Mouse (Mus musculus) hindbrain, embryonic 11.5 days (tissue): ENCODE data around the gene Sh3bgrl2. TPM values are rescaled to one million over a fixed set of nuclear protein-coding genes. Genes with fewer than 3 reads are reported as not detected.
"Not testable (repeated sequence)": the region's sequence is repeated elsewhere in the genome, so short reads cannot be mapped to it uniquely, and the experiment has no call there.

ENCODE experiments used
- ATAC-seq: fragments of 200-750 bp; cut with Nextera tagmentation; 2 replicates; pipeline ENCODE4 v1.8.0; 2017; ENCODE audit warnings: mild to moderate bottlenecking, moderate TSS enrichment, moderate library complexity; ENCODE audit not compliant: low FRiP score
- DNase-seq: peaks from one replicate; pipeline ENCODE4 v3.0.0-alpha.2; 2015; ENCODE audit warnings: low spot score
- H3K27ac ChIP-seq: fragments of 300-500 bp; sonication (generic); 2 replicates; pipeline ENCODE4 v1.5.1; 2014; ENCODE audit warnings: mild to moderate bottlenecking, low read depth, low read length
- H3K27me3 ChIP-seq: fragments of 300-500 bp; sonication (generic); 2 replicates; pipeline ENCODE4 v1.6.1; 2014; ENCODE audit warnings: mild to moderate bottlenecking, low read length, moderate library complexity, mixed read lengths; ENCODE audit not compliant: control insufficient read depth, insufficient read depth
- H3K36me3 ChIP-seq: fragments of 300-500 bp; sonication (generic); 2 replicates; pipeline ENCODE4 v1.6.1; 2014; ENCODE audit warnings: mild to moderate bottlenecking, low read length, moderate library complexity, mixed read lengths; ENCODE audit not compliant: control insufficient read depth, insufficient read depth
- H3K4me1 ChIP-seq: fragments of 300-500 bp; sonication (generic); replicated peaks from 2 replicates; pipeline ENCODE4 v1.6.1; 2014; ENCODE audit warnings: low read length, mixed read lengths; ENCODE audit not compliant: control insufficient read depth, insufficient read depth
- H3K4me2 ChIP-seq: fragments of 300-500 bp; sonication (generic); replicated peaks from 2 replicates; pipeline ENCODE4 v1.6.1; 2014; ENCODE audit warnings: mild to moderate bottlenecking, low read depth, low read length
- H3K4me3 ChIP-seq: fragments of 300-500 bp; sonication (generic); 2 replicates; pipeline ENCODE4 v1.5.1; 2014; ENCODE audit warnings: low read depth, low read length
- H3K9ac ChIP-seq: fragments of 300-500 bp; sonication (generic); 2 replicates; pipeline ENCODE4 v1.6.1; 2014; ENCODE audit warnings: low read depth, low read length
- H3K9me3 ChIP-seq: fragments of 300-500 bp; sonication (generic); 2 replicates; pipeline ENCODE4 v1.6.1; 2016; ENCODE audit warnings: low read length; ENCODE audit not compliant: control insufficient read depth
- WGBS: fragments of 180-500 bp; shearing (Covaris S2); extraction: QIAGEN DNeasy Blood & Tissue Kit; methylation state at CpG from one replicate; pipeline ENCODE4 v1.1.7; 2014; 5-methylcytosine and 5-hydroxymethylcytosine counted together
- polyA plus RNA-seq: library from polyadenylated mRNA; unstranded; fragments of >200 nt; fragmentation: Nextera tagmentation; extraction: Ambion mirVana; gene quantifications from 2 replicates; pipeline ENCODE4 v1.2.1, GENCODE M21; 2014

The Sh3bgrl2 gene
- 7.3 and 8.9 TPM in 2 replicates for polyA plus RNA-seq

- Histone ChIP-seq H3K27me3 (peaks cover 4% of the 10 kb centered on the region; the same call in 1 of the 2 replicates), H3K27ac (no peak within 1 kb of the TSS), H3K36me3 (no peaks in the 10 kb centered on the region), H3K4me2 (peak within 1 kb of the TSS; percentile 57), H3K9ac (peak within 1 kb of the TSS; percentile 57), H3K9me3 (no peaks in the 10 kb centered on the region), H3K4me1 (no peaks in the 10 kb centered on the region), H3K4me3 (peak within 1 kb of the TSS; percentile 55)
- peak; percentile 97 for ATAC-seq
- DNase-seq, result peak; percentile 92
- 2% methylated on average over 75 of the region's 76 CpGs for WGBS
Measured at GRCm38 (mm10) chr9:83547830-83548689, at the start of gene Sh3bgrl2. TSS of gene Sh3bgrl2 (plus strand) at chr9:83548327.

DNA sequence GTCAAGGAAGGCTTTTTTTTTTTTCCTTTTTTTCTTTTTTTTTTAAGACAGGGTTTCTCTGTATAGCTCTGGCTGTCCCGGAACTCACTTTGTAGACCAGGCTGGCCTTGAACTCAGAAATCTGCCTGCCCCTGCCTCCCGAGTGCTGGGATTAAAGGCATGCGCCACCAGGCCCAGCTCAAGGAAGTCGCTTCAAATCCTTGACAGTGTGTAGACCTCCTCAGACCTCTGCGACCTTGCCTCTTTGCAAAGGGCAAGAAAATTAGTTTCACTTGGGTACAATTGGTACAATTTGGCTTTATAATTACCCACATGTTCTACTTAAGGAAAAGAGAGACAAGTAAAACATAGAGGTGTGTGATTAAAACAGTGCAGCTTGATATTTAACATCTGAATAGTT, 29.0 kb upstream of the Sh3bgrl2 start:
- H3K9me3 ChIP-seq, ATAC-seq, H3K4me1 ChIP-seq, H3K27me3 ChIP-seq, DNase-seq, H3K36me3 ChIP-seq, H3K9ac ChIP-seq, H3K4me2 ChIP-seq, H3K27ac ChIP-seq, H3K4me3 ChIP-seq: not testable (repeated sequence)
- WGBS, result 77% methylated on average over 5 of the region's 5 CpGs

GRCm38 (mm10) chr9:83519510-83520155, 28.5 kb upstream of the Sh3bgrl2 start:
- H3K36me3 ChIP-seq, result no peaks in the 10 kb centered on the region
- no peak overlapping the region for H3K4me3 ChIP-seq
- no peak overlapping the region for H3K4me2 ChIP-seq
- no peaks in the 10 kb centered on the region for H3K4me1 ChIP-seq
- ATAC-seq (no peak), DNase-seq (no peak)
- no peak overlapping the region for H3K9ac ChIP-seq
- no peaks in the 10 kb centered on the region for H3K27me3 ChIP-seq
- H3K27ac ChIP-seq, result no peak overlapping the region
- WGBS, result 78% methylated on average over 6 of the region's 6 CpGs
- H3K9me3 ChIP-seq, result no peaks in the 10 kb centered on the region

- Histone ChIP-seq H3K4me1 (no peaks in the 10 kb centered on the region), H3K27me3 (no peaks in the 10 kb centered on the region), H3K36me3 (no peaks in the 10 kb centered on the region), H3K4me2 (no peak overlapping the region), H3K4me3 (no peak overlapping the region), H3K9ac (no peak overlapping the region), H3K27ac (no peak overlapping the region), H3K9me3 (no peaks in the 10 kb centered on the region)
- ATAC-seq, result no peak
- DNase-seq, result no peak
- WGBS, result 88% methylated on average over 7 of the region's 7 CpGs
Measured at GRCm38 (mm10) chr9:83527341-83528060, 20.6 kb upstream of the Sh3bgrl2 start.

DNA sequence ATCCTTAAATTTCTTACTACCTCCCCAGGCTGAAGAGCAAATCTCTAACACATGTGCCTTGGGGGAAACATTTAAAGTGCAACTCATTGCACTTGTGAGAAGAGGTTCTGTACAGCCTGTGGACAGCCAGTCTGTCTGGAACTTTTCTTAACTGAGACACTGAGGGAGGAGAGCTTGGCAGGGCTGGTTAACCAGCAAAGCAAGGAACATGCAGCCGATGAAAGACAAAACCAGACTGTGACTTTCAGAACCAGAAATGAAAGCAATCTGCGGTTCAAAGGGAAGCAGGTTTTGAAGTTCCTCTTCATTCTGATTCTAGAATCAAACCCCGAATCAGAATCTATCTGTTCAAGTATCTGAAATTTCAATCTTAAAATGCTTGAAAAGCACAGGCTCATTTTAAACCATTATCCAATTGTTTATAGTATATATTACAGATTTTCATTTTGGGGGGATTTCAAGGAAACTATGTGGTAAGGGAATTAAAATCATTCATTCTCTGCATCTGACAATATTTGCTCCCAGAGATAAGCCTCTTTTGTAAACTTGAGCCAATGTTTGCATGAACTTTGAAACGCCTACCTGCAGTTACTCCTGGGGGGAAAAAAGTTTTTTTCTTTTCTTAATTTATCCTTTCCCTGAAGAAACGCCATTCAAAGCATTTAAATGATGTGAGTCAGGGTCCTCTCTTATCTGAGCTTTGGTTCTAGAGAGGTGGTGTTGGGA, 14.9 kb upstream of the Sh3bgrl2 start:
- ATAC-seq (no peak), DNase-seq (no peak)
- Histone ChIP-seq H3K36me3 (no peaks in the 10 kb centered on the region), H3K9me3 (no peaks in the 10 kb centered on the region), H3K4me1 (no peaks in the 10 kb centered on the region), H3K4me3 (no peak overlapping the region), H3K27ac (no peak overlapping the region), H3K9ac (no peak overlapping the region), H3K27me3 (no peaks in the 10 kb centered on the region), H3K4me2 (no peak overlapping the region)
- 83% methylated on average over 5 of the region's 5 CpGs for WGBS

DNA sequence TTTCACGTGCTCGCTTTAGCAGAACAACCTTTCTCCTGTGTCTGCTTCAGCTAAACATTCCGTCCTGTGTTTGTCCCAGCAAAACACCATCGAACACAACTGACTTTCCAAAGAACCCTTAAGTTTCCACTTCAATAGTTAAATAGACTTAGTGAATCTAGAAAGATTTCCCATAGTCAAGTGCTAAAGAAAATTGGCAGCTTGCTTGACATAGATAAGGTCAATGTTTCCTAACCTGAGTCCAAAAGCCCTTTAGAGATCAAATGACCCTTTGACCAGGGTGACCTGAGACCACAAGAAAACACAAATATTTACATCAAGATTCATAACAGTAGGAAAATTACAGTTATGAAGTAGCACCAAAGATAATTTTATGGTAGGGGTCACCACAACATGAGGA, 11.2 kb upstream of the Sh3bgrl2 start:
- H3K4me3 ChIP-seq, result no peak overlapping the region
- WGBS, result 94% methylated on average over 4 of the region's 4 CpGs

DNA sequence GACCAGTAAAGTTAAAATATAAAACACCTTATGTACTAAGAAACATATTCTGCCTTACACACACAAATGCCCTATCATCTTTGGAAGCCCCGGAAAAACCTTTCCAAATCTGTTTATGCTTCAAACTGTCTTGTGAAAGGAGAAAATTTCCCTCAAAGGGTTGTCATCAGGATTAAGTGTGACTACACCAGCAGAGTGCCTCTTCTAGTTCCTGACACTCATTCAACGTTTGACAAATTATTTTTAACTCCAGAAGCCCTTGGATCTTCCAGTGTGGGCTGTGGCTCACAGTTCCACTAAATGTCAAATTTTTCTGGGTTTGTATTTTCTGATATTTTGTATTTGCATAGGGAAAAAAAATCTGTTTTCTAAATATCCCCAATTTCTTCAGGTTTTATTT, 10.6 kb upstream of the Sh3bgrl2 start:
- WGBS, result 53% methylated on average over 2 of the region's 2 CpGs
- H3K27ac ChIP-seq, result no peak overlapping the region
- no peaks in the 10 kb centered on the region for H3K9me3 ChIP-seq
- no peak overlapping the region for H3K4me2 ChIP-seq
- H3K4me3 ChIP-seq, result no peak overlapping the region
- H3K9ac ChIP-seq, result no peak overlapping the region
- H3K27me3 ChIP-seq, result no peaks in the 10 kb centered on the region
- DNase-seq, result no peak
- no peaks in the 10 kb centered on the region for H3K36me3 ChIP-seq
- H3K4me1 ChIP-seq, result no peaks in the 10 kb centered on the region
- ATAC-seq, result no peak

More for the DNA sequence above, 11.2 kb upstream of the Sh3bgrl2 start:
- Histone ChIP-seq H3K9ac (no peak overlapping the region), H3K9me3 (no peaks in the 10 kb centered on the region), H3K4me2 (no peak overlapping the region), H3K36me3 (no peaks in the 10 kb centered on the region), H3K27me3 (no peaks in the 10 kb centered on the region), H3K4me1 (no peaks in the 10 kb centered on the region), H3K27ac (no peak overlapping the region)
- no peak for ATAC-seq
- no peak for DNase-seq

GRCm38 (mm10) chr9:83537921-83538536, 10.1 kb upstream of the Sh3bgrl2 start:
- no peak overlapping the region for H3K9ac ChIP-seq
- no peaks in the 10 kb centered on the region for H3K9me3 ChIP-seq
- no peaks in the 10 kb centered on the region for H3K36me3 ChIP-seq
- no peak overlapping the region for H3K27ac ChIP-seq
- H3K4me1 ChIP-seq, result no peaks in the 10 kb centered on the region
- DNase-seq, result peak; percentile 36
- no peak overlapping the region for H3K4me2 ChIP-seq
- ATAC-seq, result peak; percentile 74
- H3K27me3 ChIP-seq, result no peaks in the 10 kb centered on the region
- WGBS, result 45% methylated on average over 15 of the region's 15 CpGs
- H3K4me3 ChIP-seq, result no peak overlapping the region
